Mouse (Mus musculus): Measurements from ENCODE around the gene Reg3b.
"Not testable (repeated sequence)": the region's sequence is repeated elsewhere in the genome, so short reads cannot be mapped to it uniquely, and the experiment has no call there.

Reg3b gene

GRCm38 (mm10) chr6:78370357-78370756, at the start of gene Reg3b:
TSS of gene Reg3b (plus strand) at chr6:78370657.
- no peak for DNase-seq

DNA sequence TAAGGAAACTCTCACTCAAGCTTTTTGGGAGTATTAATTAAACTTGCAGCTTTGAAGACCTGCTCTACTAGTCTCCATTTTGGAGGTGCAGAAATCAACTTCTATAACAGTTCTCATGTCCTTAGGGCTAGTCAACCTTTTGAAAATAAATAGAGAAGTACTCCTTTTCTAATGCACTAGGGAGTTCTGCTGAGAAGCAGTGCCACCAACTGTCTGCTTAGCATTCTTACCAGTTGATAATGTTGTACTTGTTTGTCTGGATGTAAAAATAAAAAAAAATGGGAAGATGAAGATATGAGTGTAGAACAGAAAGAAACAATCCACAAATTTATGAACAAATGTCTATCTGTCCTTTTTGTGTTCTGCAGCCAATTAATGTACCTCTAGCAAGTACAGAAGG, 42.7 kb upstream of the Reg3b start:
- DNase-seq: no peak

DNA sequence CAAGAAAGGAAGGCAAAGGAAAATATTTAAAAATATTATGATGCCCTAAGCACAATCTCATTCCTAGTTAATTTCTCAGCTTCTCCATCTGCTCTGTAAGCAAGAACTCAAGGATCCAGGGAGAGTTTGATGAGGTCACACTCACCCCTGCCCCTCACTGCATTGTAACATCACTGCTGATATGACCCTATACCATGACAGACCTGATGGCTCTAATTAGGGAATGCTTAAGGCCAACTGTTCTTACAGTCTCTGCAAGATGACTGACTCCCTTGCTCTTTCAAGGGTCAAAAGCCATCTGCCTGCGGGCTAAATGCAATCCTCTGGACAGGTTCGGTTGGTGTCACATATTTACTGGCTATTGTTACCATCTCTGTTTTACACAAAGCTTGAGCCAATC, 41.3 kb upstream of the Reg3b start:
- DNase-seq: no peak

- no peak for DNase-seq
Observed at GRCm38 (mm10) chr6:78331919-78332569, 38.4 kb upstream of the Reg3b start.

DNA sequence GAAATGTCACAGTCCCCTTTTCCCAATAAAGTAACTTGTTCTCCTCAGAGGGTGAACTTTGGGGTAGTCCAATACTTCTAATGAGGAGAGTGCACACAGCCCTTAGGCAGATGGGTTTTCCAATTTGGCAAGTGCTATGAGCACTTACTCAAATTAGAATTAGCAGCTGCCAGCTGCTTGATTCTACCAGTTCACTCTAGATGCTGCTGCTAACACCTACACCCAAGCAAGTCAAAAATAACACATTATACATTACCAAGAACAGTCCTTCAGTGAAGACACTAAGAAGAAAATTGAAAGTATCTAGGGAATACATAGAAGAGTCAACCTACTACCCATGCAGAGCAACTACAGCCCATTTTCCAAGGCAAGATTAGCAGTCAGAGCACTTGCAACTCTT, 30.2 kb upstream of the Reg3b start:
- no peak for DNase-seq

DNA sequence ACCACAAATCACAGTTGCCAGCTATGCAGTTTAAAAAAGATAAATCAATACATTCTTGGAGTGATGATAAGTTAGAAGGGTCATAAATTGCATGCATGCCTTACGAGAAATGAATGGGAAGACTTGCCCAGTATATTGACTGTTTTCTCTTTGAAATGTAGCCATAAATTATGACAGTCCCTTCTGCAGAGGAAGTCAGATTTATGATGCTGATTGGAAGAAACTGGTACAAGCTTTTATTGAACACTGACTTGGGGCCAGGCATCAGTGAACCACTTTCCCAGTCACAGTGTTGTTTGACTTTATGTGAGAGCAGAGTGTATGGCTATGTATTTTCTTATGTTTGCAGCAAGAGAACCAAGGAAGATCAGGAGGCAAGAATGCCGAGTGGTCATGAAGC, 28.8 kb upstream of the Reg3b start:
- no peak for DNase-seq

DNA sequence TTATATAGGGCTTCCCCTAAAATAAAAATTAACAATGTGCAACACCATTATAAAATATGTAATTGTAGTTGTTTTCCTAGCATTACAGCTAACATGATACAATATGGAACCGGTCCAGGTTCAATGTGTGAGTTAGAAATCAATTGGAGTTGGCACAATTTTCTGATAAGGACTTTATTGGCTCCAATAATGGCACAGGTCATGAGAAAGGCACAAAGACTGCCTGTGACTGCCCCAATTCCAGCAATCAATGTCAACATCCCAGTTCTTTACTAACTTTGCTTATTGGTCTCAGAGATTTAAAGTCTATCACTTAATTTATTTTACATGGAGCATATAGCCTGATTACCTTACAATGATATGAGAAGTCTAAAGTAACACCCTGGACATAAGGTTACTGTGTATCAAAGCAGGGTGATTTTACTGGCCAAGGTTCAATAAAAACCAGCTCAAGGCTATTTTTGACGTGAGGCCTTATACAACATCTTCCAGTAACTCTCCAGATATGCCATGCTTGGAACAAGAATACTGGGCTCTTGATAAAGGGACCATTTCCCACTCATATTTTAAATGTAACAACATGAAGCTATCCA, 8.4 kb upstream of the Reg3b start:
- DNase-seq: no peak

GRCm38 (mm10) chr6:78378765-78379164, 8.3 kb downstream of the Reg3b start, which contains the start of gene Reg3d:
TSS of gene Reg3d (minus strand) at chr6:78378865.
- DNase-seq: no peak

DNA sequence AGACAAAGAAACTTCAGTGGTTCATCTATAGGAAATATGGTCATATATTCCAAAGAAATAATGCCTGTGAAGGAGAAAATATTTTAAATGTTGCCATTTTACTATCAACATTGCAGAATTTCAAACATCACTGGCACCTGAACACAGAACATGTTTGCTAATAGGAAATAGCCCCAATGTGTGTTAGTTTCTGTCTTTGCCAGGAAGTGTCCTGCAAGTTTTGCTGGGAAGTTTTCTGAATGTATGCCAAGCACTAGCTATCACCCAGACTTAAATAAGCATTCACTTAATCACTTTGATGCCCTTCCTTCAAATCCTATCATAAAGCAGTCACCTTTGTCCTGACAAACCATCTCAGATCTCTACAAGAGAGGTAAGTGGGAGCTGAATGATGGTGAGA, 10.0 kb downstream of the Reg3b start, which contains the start of gene Reg3a:
Reg3a (plus strand) TSS at position 301 of the 400 bp plus-strand sequence.
- no peak for DNase-seq

GRCm38 (mm10) chr6:78385609-78386008, 15.2 kb downstream of the Reg3b start:
- DNase-seq: no peak

DNA sequence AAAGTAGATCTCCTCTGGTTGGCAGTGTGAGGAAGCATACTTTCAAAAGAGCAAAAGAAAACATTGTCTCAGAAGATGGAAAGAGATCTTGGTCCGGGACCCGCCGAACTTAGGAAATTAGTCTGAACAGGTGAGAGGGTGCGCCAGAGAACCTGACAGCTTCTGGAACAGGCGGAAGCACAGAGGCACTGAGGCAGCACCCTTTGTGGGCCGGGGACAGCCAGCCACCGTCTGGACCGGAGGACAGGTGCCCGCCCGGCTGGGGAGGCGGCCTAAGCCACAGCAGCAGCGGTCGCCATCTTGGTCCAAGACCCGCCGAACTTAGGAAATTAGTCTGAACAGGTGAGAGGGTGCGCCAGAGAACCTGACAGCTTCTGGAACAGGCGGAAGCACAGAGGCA, 24.9 kb downstream of the Reg3b start, which contains the start of gene Reg2:
Reg2 (plus strand) TSS at position 301 of the 400 bp plus-strand sequence.
- not testable (repeated sequence) for DNase-seq

GRCm38 (mm10) chr6:78422411-78422810, 52.0 kb downstream of the Reg3b start, which contains the start of gene Reg1:
TSS of gene Reg1 (plus strand) at chr6:78422711.
- not testable (repeated sequence) for DNase-seq

All from kidney, adult 18-20 months (tissue).